Mouse (Mus musculus) myocyte (in vitro differentiated cells): ENCODE measurements around the gene Elmsan1.

Experiments used
- E2F4 ChIP-seq: IDR thresholded peaks from one replicate; pipeline ENCODE4 v1.6.1; 2011; ENCODE audit warnings: mild to moderate bottlenecking, control low read depth, moderate library complexity; ENCODE audit not compliant: insufficient read depth
- MYOD1 ChIP-seq, 3 experiments: IDR thresholded peaks; one replicate each; pipeline ENCODE4 v1.6.1; 2011; ENCODE audit warnings: control low read depth in 2 of 3, low read depth in 2 of 3, mild to moderate bottlenecking in 2 of 3, moderate library complexity in 1 of 3; ENCODE audit not compliant: insufficient read length in 2 of 3, control insufficient read depth in 1 of 3
- MYOG ChIP-seq, 3 experiments: IDR thresholded peaks; one replicate each; pipeline ENCODE4 v1.6.1; 2011; ENCODE audit warnings: control low read depth in 2 of 3, low read depth in 2 of 3, mild to moderate bottlenecking in 2 of 3; ENCODE audit not compliant: insufficient read length in 2 of 3, control insufficient read depth in 1 of 3, insufficient read depth in 1 of 3
- POLR2A ChIP-seq: IDR thresholded peaks from one replicate; pipeline ENCODE4 v1.6.1; 2011; ENCODE audit warnings: low read depth, mild to moderate bottlenecking, control low read depth, moderate library complexity; ENCODE audit not compliant: insufficient read length
- POLR2AphosphoS2 ChIP-seq: IDR thresholded peaks from one replicate; pipeline ENCODE4 v1.6.1; 2011; ENCODE audit warnings: low read depth, control low read depth; ENCODE audit not compliant: insufficient read length
- REST ChIP-seq: IDR thresholded peaks from one replicate; pipeline ENCODE4 v1.6.1; 2011; ENCODE audit warnings: mild to moderate bottlenecking, control low read depth, moderate library complexity; ENCODE audit not compliant: insufficient read depth, insufficient read length
- TCF3 ChIP-seq: IDR thresholded peaks from one replicate; pipeline ENCODE4 v1.6.1; 2011; ENCODE audit warnings: low read depth, control low read depth; ENCODE audit not compliant: insufficient read length
- USF1 ChIP-seq: IDR thresholded peaks from one replicate; pipeline ENCODE4 v1.6.1; 2011; ENCODE audit warnings: low read depth, mild to moderate bottlenecking, control low read depth, moderate library complexity

DNA sequence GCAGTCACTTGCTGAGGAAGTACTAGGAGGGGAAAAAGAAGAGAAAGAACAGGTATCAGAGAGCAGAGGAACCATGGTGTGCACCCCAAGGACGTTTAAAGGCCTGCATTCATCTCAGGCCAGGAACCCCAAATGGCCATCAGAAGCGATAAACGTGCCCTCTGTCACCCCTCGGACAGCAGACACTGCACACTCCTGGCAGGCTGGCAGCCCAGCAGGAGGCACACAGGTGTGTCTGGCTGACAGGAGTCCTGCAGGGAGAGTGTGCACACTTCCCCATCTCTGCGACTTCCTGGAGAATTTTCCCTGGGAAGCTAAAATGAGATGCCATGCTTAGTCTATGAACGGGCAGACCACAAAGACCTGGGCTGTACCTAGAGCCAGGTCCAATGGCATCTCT is 65.3 kb downstream of the Elmsan1 start:
- TF ChIP-seq MYOG (IDR thresholded peaks at IDR 0.05; ENCODE audit: control insufficient read depth in 1 of 3, insufficient read depth in 1 of 3, insufficient read length in 2 of 3, low read depth in 2 of 3) (no peak), E2F4 (no peak), POLR2A (no peak), MYOD1 (IDR thresholded peaks at IDR 0.05; ENCODE audit: control insufficient read depth in 1 of 3, insufficient read length in 2 of 3, low read depth in 2 of 3) (no peak), USF1 (no peak), TCF3 (no peak), POLR2AphosphoS2 (no peak), REST (no peak)
